Mouse (Mus musculus) left cerebral cortex, postnatal 36 days (tissue): ENCODE results near the gene Trpd52l3. TPM values are rescaled to one million over a fixed set of nuclear protein-coding genes. Genes with fewer than 3 reads are reported as not detected.

ENCODE experiments used
- DNase-seq, 2 experiments: peaks; one replicate each; pipeline ENCODE4 v3.0.0; 2021 to 2022; ENCODE audit warnings: low spot score in 2 of 2, mixed read lengths in 1 of 2
- intact Hi-C: fragments of 180-260 bp; cut with DNase I; formaldehyde crosslinking; loops from one replicate; pipeline ENCODE4 v1.15.1; 2025
- total RNA-seq, 2 experiments: library from RNA; stranded (reverse); gene quantifications; 2 replicates each; pipeline ENCODE4 v1.2.3; 2021

The Trpd52l3 gene
- total RNA-seq, 2 experiments from 2014 or later = not detected

DNA sequence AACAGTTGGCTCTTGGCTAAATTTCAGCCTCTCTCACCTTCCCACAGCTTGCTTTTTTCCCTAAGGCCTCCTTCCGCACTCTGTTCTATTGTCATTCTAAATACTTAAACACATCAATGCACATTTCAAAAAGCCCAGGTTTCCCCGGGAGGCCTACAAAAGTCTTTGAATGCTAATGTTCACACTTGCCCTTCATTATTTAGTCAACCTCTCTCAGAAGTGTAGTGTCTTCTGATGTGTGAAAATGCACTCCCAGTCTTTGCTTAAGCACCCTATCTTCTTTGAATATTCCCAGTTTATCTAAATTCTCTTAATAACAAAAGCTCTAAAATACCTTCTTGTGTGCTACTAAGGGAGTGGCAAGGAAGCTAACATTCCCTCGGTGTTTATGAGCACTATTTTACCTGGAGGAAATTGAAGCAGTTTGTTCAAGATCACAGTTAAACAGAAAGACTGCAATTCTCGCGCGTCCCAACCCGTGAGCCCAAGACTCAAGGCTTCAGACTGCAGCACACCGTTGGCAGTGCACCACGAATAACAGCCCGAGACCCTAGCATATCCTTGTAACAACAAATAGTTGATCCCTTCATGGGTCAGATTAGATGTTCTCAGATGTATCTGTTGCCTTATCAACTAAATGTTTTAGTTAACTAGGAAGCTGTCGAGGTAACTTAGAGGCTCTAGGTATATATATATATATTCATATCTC, 25.6 kb downstream of the Trpd52l3 start:
- intact Hi-C loops = no loop called here
- no peak for DNase-seq

DNA sequence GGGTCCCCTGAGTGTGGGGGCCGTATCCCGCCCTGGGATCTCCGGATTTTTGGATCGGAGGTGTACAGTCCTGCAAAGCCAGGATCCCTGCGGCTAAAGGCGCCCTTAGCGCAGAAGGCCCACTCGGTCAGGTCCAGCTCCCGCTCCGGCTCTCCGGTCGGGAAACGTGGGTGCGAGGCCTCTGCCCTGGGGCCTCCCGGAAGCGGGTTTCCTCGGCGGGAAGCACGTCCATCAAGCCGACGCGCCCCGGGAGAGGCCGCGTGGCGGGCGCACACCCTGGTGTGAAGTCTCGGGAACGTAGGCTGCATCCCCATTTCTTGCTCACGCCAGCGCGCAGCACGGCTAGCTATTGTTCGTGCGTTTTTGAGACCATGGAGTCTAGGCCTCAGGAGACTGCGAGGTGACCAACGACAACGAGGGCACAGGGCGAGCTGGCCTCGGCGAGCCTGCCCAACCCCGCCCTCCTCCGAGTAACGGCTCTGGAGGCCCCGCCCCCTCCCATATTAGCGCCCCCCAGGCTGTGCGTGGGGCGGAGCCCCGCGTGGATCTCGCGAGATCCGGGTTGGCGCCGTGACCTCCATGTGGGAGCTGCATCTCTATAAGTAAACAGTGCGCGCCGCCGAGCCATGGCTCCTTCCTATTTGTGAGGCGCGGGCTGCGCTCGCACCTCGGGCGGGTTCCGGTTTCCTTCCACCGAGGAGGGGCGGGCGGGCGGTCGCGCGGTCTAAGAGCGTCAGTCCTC, 26.5 kb downstream of the Trpd52l3 start, which contains the start of gene Uhrf2:
Gene Uhrf2 (plus strand): TSS at position 620 of the 742 bp plus-strand sequence.
- intact Hi-C loops = loop anchor here (5.0 to 10.0 kb wide), 3 partner anchors 87 to 218 kb away; partner anchors contain the start of gene Ranbp6

DNA sequence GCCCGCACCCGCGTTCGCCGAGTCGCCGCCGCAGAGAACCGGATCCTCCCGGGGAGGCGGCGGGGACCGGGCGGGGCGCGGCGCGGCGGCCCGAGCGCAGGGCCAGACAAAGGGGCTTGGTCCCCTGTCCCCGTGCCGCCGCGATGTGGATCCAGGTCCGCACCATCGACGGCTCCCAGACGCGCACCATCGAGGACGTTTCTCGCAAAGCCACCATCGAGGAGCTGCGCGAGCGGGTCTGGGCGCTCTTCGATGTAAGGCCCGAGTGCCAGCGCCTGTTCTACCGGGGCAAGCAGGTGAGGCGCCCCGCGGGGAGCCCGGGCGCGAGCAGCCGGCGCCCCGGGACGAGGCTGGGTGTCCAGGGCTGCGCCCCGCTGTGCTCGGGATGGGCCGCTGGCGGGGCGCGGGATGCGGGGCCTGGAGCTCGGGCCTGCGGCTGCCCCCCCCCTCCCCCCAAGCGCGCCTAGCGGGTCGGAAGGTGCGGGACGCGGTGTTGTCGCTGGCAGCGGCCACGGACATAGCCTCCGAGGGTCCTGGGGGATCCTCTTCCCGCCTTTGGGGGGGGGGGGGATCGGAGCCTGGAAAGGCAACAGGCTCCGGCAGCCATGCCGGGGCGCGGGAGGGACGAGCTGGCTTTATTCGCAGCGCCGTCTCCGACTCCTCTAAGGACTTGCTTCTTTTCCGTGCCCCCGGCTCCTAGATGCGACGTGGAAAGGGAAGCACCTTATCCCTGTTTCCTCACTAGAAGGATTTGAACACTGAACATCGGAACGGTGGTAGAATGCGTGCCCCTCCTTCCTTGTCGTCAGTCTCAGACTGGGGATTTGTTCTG, 27.3 kb downstream of the Trpd52l3 start:
- intact Hi-C loops = loop anchor here (5.0 to 10.0 kb wide), 3 partner anchors 86 to 219 kb away; partner anchors contain the start of gene Ranbp6
- DNase-seq = peak in 1 of 2 experiments; percentile 9

More for the DNA sequence above, 26.5 kb downstream of the Trpd52l3 start, which contains the start of gene Uhrf2:
- DNase-seq = peak; percentile 93 to 95

DNA sequence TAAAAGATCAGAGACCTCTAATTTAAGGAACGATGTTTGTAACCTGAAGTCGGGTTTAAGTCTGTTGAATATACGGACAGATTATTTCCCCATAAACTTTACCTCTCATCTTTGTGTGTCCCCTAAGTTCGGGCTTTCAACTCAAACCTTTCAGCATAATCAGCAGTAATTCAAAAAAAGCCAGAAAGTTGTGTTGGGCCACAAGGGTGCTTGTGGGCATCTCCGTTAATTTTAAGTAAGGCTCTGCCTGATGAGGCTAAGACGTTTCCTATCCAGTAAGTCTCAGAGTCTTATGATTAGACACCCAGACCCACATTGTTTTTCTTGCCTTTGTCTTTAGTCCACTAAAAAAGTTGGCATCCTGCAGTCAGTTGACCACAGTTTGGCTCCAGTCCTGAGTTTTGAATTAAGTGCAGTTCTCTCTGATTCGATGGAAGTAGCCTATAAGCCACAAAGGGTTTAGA, 27.9 kb downstream of the Trpd52l3 start:
- no peak for DNase-seq
- intact Hi-C loops = loop anchor here (5.0 to 10.0 kb wide), 3 partner anchors 86 to 219 kb away; partner anchors contain the start of gene Ranbp6

DNA sequence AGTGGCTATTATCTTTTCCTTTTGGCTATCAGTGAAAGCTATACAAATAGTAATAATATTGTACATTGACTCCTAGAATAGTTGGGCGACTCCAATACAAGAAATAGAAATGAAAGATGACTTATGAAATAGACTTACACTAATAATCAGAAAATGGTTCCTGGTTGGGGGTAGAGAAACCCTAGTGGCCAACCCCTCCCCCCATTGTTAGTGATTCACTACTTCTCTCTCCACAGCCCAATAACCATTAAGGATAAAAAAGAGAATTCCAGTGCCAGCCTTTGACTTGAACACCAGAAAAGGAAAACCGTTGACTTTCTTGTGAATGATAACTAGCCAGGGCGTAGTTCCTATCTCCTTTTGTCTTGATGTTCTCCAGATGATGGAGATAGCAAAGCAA, 28.6 kb downstream of the Trpd52l3 start:
- DNase-seq = no peak
- intact Hi-C loops = loop anchor here (5.0 to 10.0 kb wide), 3 partner anchors 85 to 220 kb away; partner anchors contain the start of gene Ranbp6

DNA sequence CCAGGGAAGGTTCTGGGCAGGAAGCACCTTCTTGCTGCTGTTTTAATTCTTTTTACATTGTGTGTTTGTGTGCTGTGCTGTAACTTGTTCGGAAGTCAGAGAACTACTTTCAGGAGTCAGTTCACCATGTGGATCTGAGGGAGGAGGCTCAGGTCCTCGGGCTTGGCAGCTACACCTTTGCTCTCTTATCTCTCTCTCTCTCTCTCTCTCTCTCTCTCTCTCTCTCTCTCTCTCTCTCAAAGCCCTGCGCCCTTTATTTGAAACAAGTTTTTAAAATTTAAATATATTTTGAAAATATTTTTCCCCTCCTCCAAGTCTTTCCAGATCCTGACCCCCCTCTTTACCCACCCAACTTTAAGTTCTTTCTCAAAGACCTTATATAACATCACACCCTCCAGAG, 31.8 kb downstream of the Trpd52l3 start:
- DNase-seq = no peak
- intact Hi-C loops = loop anchor here (10.0 kb wide), 1 partner anchor 169 kb away; no protein-coding TSS in a partner anchor

DNA sequence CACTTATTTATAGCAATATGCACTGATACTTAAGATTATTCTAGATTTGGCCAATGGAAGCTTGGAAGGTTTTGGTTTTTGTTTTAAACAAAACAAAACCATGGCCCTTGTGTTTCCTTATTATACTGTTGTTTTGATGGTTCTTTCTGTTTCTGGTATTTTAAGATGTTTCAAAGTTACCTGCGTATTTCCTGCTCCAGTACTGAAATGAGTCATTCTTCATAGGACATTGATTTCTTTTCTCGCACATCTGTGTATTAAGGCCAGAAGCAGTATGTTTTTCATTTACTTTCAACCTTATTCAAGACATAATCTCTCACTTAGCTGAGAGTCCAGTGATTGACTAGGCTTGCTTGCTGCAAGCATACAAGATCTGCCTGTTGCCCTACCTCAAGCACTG, 40.1 kb downstream of the Trpd52l3 start:
- intact Hi-C loops = no loop called here
- DNase-seq = no peak

DNA sequence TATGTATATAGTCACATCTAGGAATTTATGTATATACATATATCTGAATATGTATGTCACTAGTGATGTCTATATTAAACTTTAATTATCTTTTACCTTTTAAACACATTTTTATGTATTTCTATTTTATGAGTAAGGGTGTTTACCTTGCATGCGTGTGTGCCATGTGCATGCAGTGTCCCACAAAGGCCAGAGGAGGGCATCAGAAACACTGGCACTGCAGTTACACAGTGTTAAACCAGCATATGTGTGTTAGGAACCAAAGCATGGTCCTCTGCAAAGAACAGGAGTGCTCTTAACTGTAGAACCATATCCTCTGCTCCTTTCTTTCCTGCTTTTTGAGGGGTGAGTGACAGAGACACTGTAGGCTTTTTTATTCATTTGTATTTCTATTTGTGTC, 41.0 kb downstream of the Trpd52l3 start:
- DNase-seq = no peak
- intact Hi-C loops = no loop called here

DNA sequence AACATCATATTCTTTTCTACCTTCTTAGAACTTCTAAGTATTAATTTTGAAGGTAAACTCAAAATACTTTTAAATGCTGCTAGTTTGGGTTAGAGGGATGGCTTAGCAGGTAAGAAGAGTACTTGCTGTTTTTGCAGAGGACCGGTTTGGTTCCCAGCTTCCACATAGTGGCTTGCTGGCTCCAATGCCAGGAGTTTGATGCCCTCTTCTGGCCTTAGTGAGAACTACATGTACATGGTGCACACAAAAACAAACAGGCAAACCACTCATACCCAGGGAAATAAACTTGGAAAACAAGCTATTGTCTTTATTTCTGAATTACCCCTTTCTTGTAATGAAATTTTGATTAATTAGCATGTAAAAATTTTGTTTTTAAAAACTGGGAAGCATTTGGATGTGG, 42.3 kb downstream of the Trpd52l3 start:
- DNase-seq = no peak
- intact Hi-C loops = no loop called here

DNA sequence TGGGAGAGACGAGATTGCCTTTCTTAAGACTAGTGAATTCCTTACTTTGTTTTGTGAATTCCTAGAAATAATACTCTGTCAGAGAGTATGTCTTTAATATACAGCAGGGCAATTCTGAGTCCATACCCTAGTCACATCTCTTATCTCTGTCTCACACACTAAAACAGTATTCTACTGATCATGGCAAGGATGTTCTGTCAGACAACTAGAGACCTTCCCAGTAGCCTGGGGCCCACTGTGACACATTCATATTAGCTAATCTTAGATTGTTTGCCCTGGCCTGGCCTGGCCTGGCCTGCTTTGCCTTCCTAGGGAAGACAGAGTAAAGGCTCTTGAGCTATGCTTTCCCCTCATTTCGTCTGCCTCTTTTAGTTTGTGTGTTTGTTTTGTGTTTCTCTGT, 47.0 kb downstream of the Trpd52l3 start:
- intact Hi-C loops = no loop called here
- no peak for DNase-seq

DNA sequence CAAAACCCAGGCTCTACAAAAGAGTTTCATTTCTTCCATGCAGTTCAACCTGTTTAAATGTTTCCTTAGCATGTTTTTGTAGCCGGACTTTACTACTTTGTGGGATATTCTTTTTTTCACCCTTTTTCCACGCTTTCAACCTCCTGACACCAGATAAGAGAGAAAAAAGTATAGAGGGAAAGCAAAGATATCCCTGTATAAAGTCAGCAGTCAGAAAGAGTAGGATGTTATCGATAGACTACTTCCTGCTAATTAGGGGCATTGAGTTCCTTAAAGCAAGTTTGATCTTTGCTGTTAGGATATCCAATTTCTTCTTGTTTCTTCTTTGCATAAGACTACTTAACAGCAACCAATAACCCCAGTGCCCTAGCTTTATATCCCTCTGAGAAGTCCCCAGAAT, 47.9 kb downstream of the Trpd52l3 start:
- intact Hi-C loops = no loop called here

DNA sequence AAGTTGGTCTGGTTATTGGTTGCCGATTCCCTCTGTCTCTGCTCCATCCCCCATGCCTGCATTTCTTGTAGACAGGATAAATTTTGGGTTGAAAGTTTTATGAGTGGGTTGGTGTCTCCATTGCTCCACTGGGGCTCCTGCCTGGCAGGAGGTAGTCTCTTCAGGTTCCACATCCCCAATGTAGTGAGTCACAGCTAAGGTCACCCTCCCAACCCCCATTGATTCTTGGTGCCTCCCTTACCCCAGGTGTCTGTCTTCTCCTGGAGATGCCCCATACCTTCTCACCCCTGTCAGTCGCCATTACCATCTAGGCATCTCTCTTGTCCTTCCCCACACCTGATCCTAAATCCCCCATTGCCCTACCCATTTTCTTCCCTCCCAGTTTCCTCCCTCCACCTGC, 50.6 kb downstream of the Trpd52l3 start:
- no peak for DNase-seq
- intact Hi-C loops = no loop called here

More for the DNA sequence above, 47.9 kb downstream of the Trpd52l3 start:
- no peak for DNase-seq

Other genes starting within 250 kb of the Trpd52l3 start
- 10 to 100 TPM; 33.2 to 40.4 TPM for gene 9930021J03Rik, start 197.8 kb upstream of the Trpd52l3 start, total RNA-seq
- 10 to 100 TPM; 31.1 to 33.8 TPM for gene Ranbp6, start 190.8 kb upstream of the Trpd52l3 start, total RNA-seq
- gene Il33, start 78.7 kb upstream of the Trpd52l3 start, total RNA-seq = 10 to 100 TPM; 35.5 to 39.1 TPM
- 10 to 100 TPM; 44.1 to 59.1 TPM for gene Uhrf2, start 26.7 kb downstream of the Trpd52l3 start, total RNA-seq
- gene Gldc, start 171.6 kb downstream of the Trpd52l3 start, total RNA-seq = 10 to 100 TPM; 22.3 to 23.1 TPM
- gene Mbl2, start 229.2 kb downstream of the Trpd52l3 start, total RNA-seq = not detected